Mouse (Mus musculus) embryonic facial prominence, embryonic 11.5 days (tissue): ENCODE measurements at regions not wholly inside any gene's neighbourhood (a gene's known extent, or its start where the extent isn't known, plus 50 kb on each side); places are given as distances from the start of the nearest gene placed in this dataset.

Source experiments
- ATAC-seq: fragments of 200-750 bp; cut with Nextera tagmentation; replicated peaks from 2 replicates; pipeline ENCODE4 v1.8.0; 2017; ENCODE audit warnings: low read depth; ENCODE audit not compliant: insufficient number of reproducible peaks, low FRiP score, low TSS enrichment
- DNase-seq: peaks from one replicate; pipeline ENCODE4 v3.0.0-alpha.2; 2015; ENCODE audit warnings: low spot score
- H3K27ac ChIP-seq: fragments of 300-500 bp; sonication (generic); replicated peaks from 2 replicates; pipeline ENCODE4 v1.5.1; 2014; ENCODE audit warnings: mild to moderate bottlenecking, low read depth, low read length, control low read depth
- H3K27me3 ChIP-seq: fragments of 300-500 bp; sonication (generic); 2 replicates; pipeline ENCODE4 v1.6.1; 2014; ENCODE audit warnings: mild to moderate bottlenecking, low read length, moderate library complexity, mixed read lengths; ENCODE audit not compliant: control insufficient read depth, insufficient read depth
- H3K36me3 ChIP-seq: fragments of 300-500 bp; sonication (generic); replicated peaks from 2 replicates; pipeline ENCODE4 v1.6.1; 2014; ENCODE audit warnings: low read depth, mild to moderate bottlenecking, low read length, moderate library complexity, mixed read lengths; ENCODE audit not compliant: control insufficient read depth, insufficient read depth
- H3K4me1 ChIP-seq: fragments of 300-500 bp; sonication (generic); 2 replicates; pipeline ENCODE4 v1.6.1; 2014; ENCODE audit warnings: low read length, mixed read lengths; ENCODE audit not compliant: control insufficient read depth, insufficient read depth
- H3K4me2 ChIP-seq: fragments of 300-500 bp; sonication (generic); 2 replicates; pipeline ENCODE4 v1.6.1; 2014; ENCODE audit warnings: low read depth, mild to moderate bottlenecking, control low read depth, low read length, moderate library complexity
- H3K4me3 ChIP-seq: fragments of 300-500 bp; sonication (generic); 2 replicates; pipeline ENCODE4 v1.5.1; 2014; ENCODE audit warnings: low read depth, low read length, control low read depth
- H3K9ac ChIP-seq: fragments of 300-500 bp; sonication (generic); replicated peaks from 2 replicates; pipeline ENCODE4 v1.6.1; 2014; ENCODE audit warnings: mild to moderate bottlenecking, control low read depth, low read length
- H3K9me3 ChIP-seq: fragments of 300-500 bp; sonication (generic); replicated peaks from 2 replicates; pipeline ENCODE4 v1.6.1; 2016; ENCODE audit warnings: mild to moderate bottlenecking, low read length, inconsistent platforms, mixed read lengths; ENCODE audit not compliant: control insufficient read depth
- WGBS: fragments of 180-500 bp; shearing (Covaris S2); extraction: QIAGEN DNeasy Blood & Tissue Kit; methylation state at CpG from one replicate; pipeline ENCODE4 v1.1.7; 2014; 5-methylcytosine and 5-hydroxymethylcytosine counted together

GRCm38 (mm10) chr7:40097094-40097493, 579.5 kb downstream of the Zfp619 start:
- H3K36me3 ChIP-seq, result no peaks in the 10 kb centered on the region
- H3K9me3 ChIP-seq, result no peaks in the 10 kb centered on the region
- H3K27ac ChIP-seq, result no peak overlapping the region
- no peak overlapping the region for H3K4me2 ChIP-seq
- no peak for ATAC-seq
- no peak overlapping the region for H3K4me3 ChIP-seq
- WGBS, result 82% methylated on average over 2 of the region's 2 CpGs
- H3K4me1 ChIP-seq, result no peaks in the 10 kb centered on the region
- no peaks in the 10 kb centered on the region for H3K27me3 ChIP-seq
- no peak overlapping the region for H3K9ac ChIP-seq
- DNase-seq, result no peak

- Histone ChIP-seq H3K4me2 (no peak overlapping the region), H3K4me1 (no peaks in the 10 kb centered on the region), H3K9ac (no peak overlapping the region), H3K27me3 (no peaks in the 10 kb centered on the region), H3K36me3 (no peaks in the 10 kb centered on the region), H3K27ac (no peak overlapping the region), H3K9me3 (no peaks in the 10 kb centered on the region), H3K4me3 (no peak overlapping the region)
- DNase-seq, result no peak
- 86% methylated on average over 7 of the region's 7 CpGs for WGBS
- no peak for ATAC-seq
Measured at GRCm38 (mm10) chr7:40103057-40103945, 585.7 kb downstream of the Zfp619 start.

GRCm38 (mm10) chr7:40142906-40143305, 625.3 kb downstream of the Zfp619 start:
- no peaks in the 10 kb centered on the region for H3K36me3 ChIP-seq
- H3K9me3 ChIP-seq, result no peaks in the 10 kb centered on the region
- no peaks in the 10 kb centered on the region for H3K27me3 ChIP-seq
- no peak overlapping the region for H3K4me3 ChIP-seq
- no peak for DNase-seq
- no peaks in the 10 kb centered on the region for H3K4me1 ChIP-seq
- H3K4me2 ChIP-seq, result no peak overlapping the region
- no peak overlapping the region for H3K9ac ChIP-seq
- ATAC-seq, result no peak
- H3K27ac ChIP-seq, result no peak overlapping the region
- 91% methylated on average over 4 of the region's 4 CpGs for WGBS

GRCm38 (mm10) chr7:40144431-40144830, 626.9 kb downstream of the Zfp619 start:
- Histone ChIP-seq H3K36me3 (no peaks in the 10 kb centered on the region), H3K9ac (no peak overlapping the region), H3K4me1 (no peaks in the 10 kb centered on the region), H3K27me3 (no peaks in the 10 kb centered on the region), H3K4me2 (no peak overlapping the region), H3K27ac (no peak overlapping the region), H3K4me3 (no peak overlapping the region), H3K9me3 (no peaks in the 10 kb centered on the region)
- 68% methylated on average over 1 of the region's 1 CpGs for WGBS
- DNase-seq (no peak), ATAC-seq (no peak)

GRCm38 (mm10) chr7:40177570-40177969, 660.0 kb downstream of the Zfp619 start:
- no peaks in the 10 kb centered on the region for H3K36me3 ChIP-seq
- no peaks in the 10 kb centered on the region for H3K27me3 ChIP-seq
- no peak overlapping the region for H3K4me3 ChIP-seq
- no peak overlapping the region for H3K9ac ChIP-seq
- no peak overlapping the region for H3K4me2 ChIP-seq
- DNase-seq, result no peak
- no peak for ATAC-seq
- H3K9me3 ChIP-seq, result no peaks in the 10 kb centered on the region
- H3K4me1 ChIP-seq, result no peaks in the 10 kb centered on the region
- 91% methylated on average over 2 of the region's 2 CpGs for whole genome bisulfite sequencing
- no peak overlapping the region for H3K27ac ChIP-seq

- DNase-seq (no peak), ATAC-seq (no peak)
- Histone ChIP-seq H3K27ac (no peak overlapping the region), H3K4me1 (no peaks in the 10 kb centered on the region), H3K9ac (no peak overlapping the region), H3K27me3 (no peaks in the 10 kb centered on the region), H3K4me3 (no peak overlapping the region), H3K9me3 (no peaks in the 10 kb centered on the region), H3K4me2 (no peak overlapping the region), H3K36me3 (no peaks in the 10 kb centered on the region)
- 75% methylated on average over 3 of the region's 3 CpGs for WGBS
Measured at GRCm38 (mm10) chr7:40195366-40195765, 677.8 kb downstream of the Zfp619 start.

- H3K27ac ChIP-seq, result no peak overlapping the region
- no peaks in the 10 kb centered on the region for H3K4me1 ChIP-seq
- ATAC-seq (no peak), DNase-seq (no peak)
- no peaks in the 10 kb centered on the region for H3K36me3 ChIP-seq
- WGBS, result 87% methylated on average over 1 of the region's 1 CpGs
- H3K4me3 ChIP-seq, result no peak overlapping the region
- H3K9ac ChIP-seq, result no peak overlapping the region
- no peaks in the 10 kb centered on the region for H3K9me3 ChIP-seq
- H3K4me2 ChIP-seq, result no peak overlapping the region
- no peaks in the 10 kb centered on the region for H3K27me3 ChIP-seq
Measured at GRCm38 (mm10) chr7:40202615-40203014, 685.0 kb downstream of the Zfp619 start.

DNA sequence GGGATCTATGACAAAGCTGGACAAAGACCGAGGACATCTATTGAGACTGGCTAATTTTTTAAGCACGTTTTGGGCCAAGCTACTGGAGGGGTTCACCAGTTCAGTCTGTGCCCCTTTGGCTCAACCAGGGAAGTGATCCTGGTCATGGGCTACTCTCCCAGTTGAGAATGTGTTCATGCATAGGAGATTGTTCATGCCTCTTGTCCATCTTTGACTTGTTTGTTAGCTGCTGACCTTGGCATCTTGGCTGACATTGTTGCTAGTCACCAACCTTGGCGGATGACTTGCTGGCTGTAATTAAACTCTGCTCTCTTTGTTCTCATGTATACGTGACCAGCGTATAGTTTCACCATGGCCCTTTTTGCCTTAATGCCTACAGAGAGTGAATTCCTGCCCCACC, 686.2 kb upstream of the Vstm2b start:
- WGBS, result 77% methylated on average over 5 of the region's 5 CpGs
- Histone ChIP-seq H3K4me1 (no peaks in the 10 kb centered on the region), H3K36me3 (no peaks in the 10 kb centered on the region), H3K27me3 (no peaks in the 10 kb centered on the region), H3K9me3 (no peaks in the 10 kb centered on the region), H3K4me3 (no peak overlapping the region), H3K27ac (no peak overlapping the region), H3K4me2 (no peak overlapping the region), H3K9ac (no peak overlapping the region)
- no peak for ATAC-seq
- no peak for DNase-seq
